ENCODE assay signal across 30 mouse cellular contexts in the genomic region with DNA sequence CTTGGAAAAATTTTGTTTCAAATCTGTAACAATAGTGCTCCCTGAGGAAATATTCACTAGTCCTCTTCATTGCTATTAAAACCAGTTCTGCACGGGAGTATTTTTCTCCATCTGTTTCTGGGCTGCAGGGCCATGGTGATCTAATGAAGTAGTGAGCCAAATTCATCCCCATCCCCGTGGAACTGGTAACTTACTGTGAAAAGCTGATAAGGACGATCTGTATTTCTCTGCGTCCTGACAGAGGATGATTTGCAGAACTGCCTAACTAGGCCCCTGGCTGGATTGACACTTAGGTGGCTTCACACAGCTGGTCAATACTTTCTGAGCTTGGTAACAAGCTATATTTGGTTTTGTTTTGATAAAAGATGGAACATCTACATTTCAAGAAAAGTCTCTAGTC. TPM values are rescaled to one million over a fixed set of nuclear protein-coding genes. Genes with fewer than 3 reads are reported as not detected.
DNase-seq lines count a peak whose midpoint lies in the region; ATAC-seq and TF ChIP-seq lines count a peak whose summit lies in the region.
"Had no signal": no experiment of that assay in that cellular context is flagged by ENCODE, and none has a peak within 500 bp of the region (broad histone marks: within the 10 kb centered on the region; RNA-seq: fewer than 3 reads in every experiment).

No protein-coding gene starts in this region.

- no peaks in the 10 kb centered on the region for H3K4me1 ChIP-seq in liver, embryonic 13.5 days (replicated peaks)
- H3K4me1 ChIP-seq in liver, embryonic 11.5 days (replicated peaks; ENCODE audit: control insufficient read depth, insufficient read depth, low read length): no peaks in the 10 kb centered on the region
- no peaks in the 10 kb centered on the region for H3K4me1 ChIP-seq in liver, embryonic 14.5 days (replicated peaks; ENCODE audit: control insufficient read depth in 2 of 2, insufficient read depth in 2 of 2, low read length in 1 of 2)
- H3K4me1 ChIP-seq in liver, postnatal 0 days (ENCODE audit: insufficient read depth): no peaks in the 10 kb centered on the region
- no peaks in the 10 kb centered on the region for H3K4me1 ChIP-seq in stomach, postnatal 0 days (replicated peaks; ENCODE audit: control insufficient read depth, insufficient read depth)
- H3K4me1 ChIP-seq: embryonic facial prominence, embryonic 12.5 days; embryonic facial prominence, embryonic 15.5 days; hindbrain, embryonic 12.5 days; hindbrain, embryonic 15.5 days had no signal

- WGBS in liver, embryonic 13.5 days (ENCODE audit: insufficient replicate concordance): 19% methylated on average over 4 of the region's 4 CpGs
- WGBS in liver, embryonic 11.5 days: 28% methylated on average over 4 of the region's 4 CpGs
- 20% methylated on average over 4 of the region's 4 CpGs for WGBS in liver, embryonic 14.5 days (ENCODE audit: insufficient replicate concordance)
- 50% methylated on average over 4 of the region's 4 CpGs for WGBS in liver, postnatal 0 days (ENCODE audit: insufficient replicate concordance)
- WGBS in stomach, postnatal 0 days: 58% methylated on average over 4 of the region's 4 CpGs

- no peak overlapping the region for H3K9ac ChIP-seq in liver, embryonic 13.5 days
- H3K9ac ChIP-seq in liver, embryonic 11.5 days (ENCODE audit: low read depth, low read length): no peak overlapping the region
- no peak overlapping the region for H3K9ac ChIP-seq in liver, embryonic 14.5 days (replicated peaks)
- no peak overlapping the region for H3K9ac ChIP-seq in liver, postnatal 0 days (replicated peaks)
- no peak overlapping the region for H3K9ac ChIP-seq in stomach, postnatal 0 days (ENCODE audit: low read length)
- H3K9ac ChIP-seq: embryonic facial prominence, embryonic 12.5 days; embryonic facial prominence, embryonic 15.5 days; forebrain, postnatal 0 days; hindbrain, embryonic 12.5 days; hindbrain, embryonic 15.5 days had no signal

- H3K9me3 ChIP-seq in liver, embryonic 13.5 days (replicated peaks): no peaks in the 10 kb centered on the region
- H3K9me3 ChIP-seq in liver, embryonic 11.5 days (ENCODE audit: control insufficient read depth, low read length): no peaks in the 10 kb centered on the region
- no peaks in the 10 kb centered on the region for H3K9me3 ChIP-seq in liver, embryonic 14.5 days (ENCODE audit: control insufficient read depth, low read length)
- H3K9me3 ChIP-seq in liver, postnatal 0 days (ENCODE audit: low read length): no peaks in the 10 kb centered on the region
- no peaks in the 10 kb centered on the region for H3K9me3 ChIP-seq in stomach, postnatal 0 days (ENCODE audit: control insufficient read depth, low read length)
- H3K9me3 ChIP-seq: embryonic facial prominence, embryonic 12.5 days; embryonic facial prominence, embryonic 15.5 days; hindbrain, embryonic 12.5 days; hindbrain, embryonic 15.5 days had no signal

- ATAC-seq in liver, embryonic 13.5 days (ENCODE audit: low read depth): peak; percentile 63; the same call in 1 of the 2 replicates
- no peak for ATAC-seq in liver, embryonic 11.5 days (replicated peaks; ENCODE audit: low FRiP score)
- peak; percentile 56; the same call in 1 of the 2 replicates for ATAC-seq in liver, embryonic 14.5 days (ENCODE audit: insufficient read depth)
- ATAC-seq in liver, postnatal 0 days: peak; percentile 80
- ATAC-seq in stomach, postnatal 0 days (ENCODE audit: low FRiP score, low TSS enrichment): no peak
- ATAC-seq: activated CD4-positive, CD25-positive, alpha-beta regulatory T cell, adult 4 months; forebrain, embryonic 14.5 days; forebrain, postnatal 0 days had no signal

- no peaks in the 10 kb centered on the region for H3K36me3 ChIP-seq in liver, embryonic 13.5 days
- H3K36me3 ChIP-seq in liver, embryonic 11.5 days (ENCODE audit: control insufficient read depth, insufficient read depth, low read length): no peaks in the 10 kb centered on the region
- no peaks in the 10 kb centered on the region for H3K36me3 ChIP-seq in liver, embryonic 14.5 days (replicated peaks; ENCODE audit: control insufficient read depth, insufficient read depth, low read depth)
- no peaks in the 10 kb centered on the region for H3K36me3 ChIP-seq in liver, postnatal 0 days (replicated peaks; ENCODE audit: insufficient read depth, low read length)
- no peaks in the 10 kb centered on the region for H3K36me3 ChIP-seq in stomach, postnatal 0 days (ENCODE audit: control insufficient read depth, insufficient read depth, low read length)
- H3K36me3 ChIP-seq: embryonic facial prominence, embryonic 12.5 days; embryonic facial prominence, embryonic 15.5 days; G1E; hindbrain, embryonic 12.5 days; hindbrain, embryonic 15.5 days had no signal

- DNase-seq in liver, embryonic 13.5 days: no peak
- DNase-seq in liver, embryonic 11.5 days (ENCODE audit: low spot score): no peak
- peak; percentile 72 for DNase-seq in MEL-GATA-1-ER (ENCODE audit: extremely low read depth, low read depth)
- DNase-seq in liver, embryonic 14.5 days (ENCODE audit: low read depth in 3 of 3, low spot score in 3 of 3): peak in 1 of 3 experiments; percentile 1
- no peak for DNase-seq in liver, postnatal 0 days
- no peak for DNase-seq in kidney, postnatal 25 days
- no peak for DNase-seq in embryo, embryonic 10 days (ENCODE audit: low spot score)
- DNase-seq in stomach, postnatal 0 days (ENCODE audit: low spot score): no peak
- DNase-seq: adrenal gland, adult 8-10 months; adrenal gland, postnatal 25 days; B cell, adult 2 months; cerebellum, adult 11-12 months; cerebellum, adult 8-10 months; cerebellum, postnatal 10 days; cerebellum, postnatal 36 days; forebrain, postnatal 0 days; gastrocnemius, adult 2 months; gastrocnemius, postnatal 14 days; heart, adult 11 months had no signal

- no peak overlapping the region for H3K4me2 ChIP-seq in liver, embryonic 13.5 days
- H3K4me2 ChIP-seq in liver, embryonic 11.5 days: no peak overlapping the region
- H3K4me2 ChIP-seq in liver, embryonic 14.5 days (ENCODE audit: low read depth): no peak overlapping the region
- no peak overlapping the region for H3K4me2 ChIP-seq in liver, postnatal 0 days (ENCODE audit: low read depth, low read length)
- no peak overlapping the region for H3K4me2 ChIP-seq in stomach, postnatal 0 days (replicated peaks; ENCODE audit: low read depth)
- H3K4me2 ChIP-seq: embryonic facial prominence, embryonic 12.5 days; embryonic facial prominence, embryonic 15.5 days; heart, embryonic 11.5 days; hindbrain, embryonic 12.5 days; hindbrain, embryonic 15.5 days had no signal

- no peak overlapping the region for H3K4me3 ChIP-seq in liver, embryonic 13.5 days (replicated peaks)
- H3K4me3 ChIP-seq in liver, embryonic 11.5 days (ENCODE audit: low read depth, low read length): no peak overlapping the region
- no peak overlapping the region for H3K4me3 ChIP-seq in liver, embryonic 14.5 days (ENCODE audit: insufficient read depth in 1 of 2, low read depth in 2 of 2, low read length in 2 of 2)
- H3K4me3 ChIP-seq in liver, postnatal 0 days (ENCODE audit: low read depth, low read length): no peak overlapping the region
- no peak overlapping the region for H3K4me3 ChIP-seq in stomach, postnatal 0 days (ENCODE audit: low read depth, low read length)
- H3K4me3 ChIP-seq: embryonic facial prominence, embryonic 12.5 days; embryonic facial prominence, embryonic 15.5 days; erythroblast, embryonic 14.5 days; gastrocnemius, adult 2 months; hindbrain, embryonic 12.5 days; hindbrain, embryonic 15.5 days had no signal

- H3K27ac ChIP-seq in liver, embryonic 13.5 days: no peak overlapping the region
- no peak overlapping the region for H3K27ac ChIP-seq in liver, embryonic 11.5 days (ENCODE audit: low read depth, low read length)
- H3K27ac ChIP-seq in liver, embryonic 14.5 days: no peak overlapping the region
- no peak overlapping the region for H3K27ac ChIP-seq in liver, postnatal 0 days (ENCODE audit: low read depth)
- no peak overlapping the region for H3K27ac ChIP-seq in stomach, postnatal 0 days (replicated peaks)
- H3K27ac ChIP-seq: embryonic facial prominence, embryonic 12.5 days; embryonic facial prominence, embryonic 15.5 days; gastrocnemius, adult 2 months; hindbrain, embryonic 12.5 days; hindbrain, embryonic 15.5 days had no signal

- TF ChIP-seq CTCF in liver, embryonic 14.5 days (IDR thresholded peaks at IDR 0.05; ENCODE audit: low read depth): no peak
- TF ChIP-seq CTCF in liver, postnatal 0 days (IDR thresholded peaks at IDR 0.05; ENCODE audit: low read depth): no peak
- no peak for TF ChIP-seq CTCF in stomach, postnatal 0 days (IDR thresholded peaks at IDR 0.05; ENCODE audit: low read depth)

- H3K27me3 ChIP-seq in liver, embryonic 13.5 days: no peaks in the 10 kb centered on the region
- H3K27me3 ChIP-seq in liver, embryonic 11.5 days (replicated peaks; ENCODE audit: control insufficient read depth, insufficient read depth, low read length): no peaks in the 10 kb centered on the region
- H3K27me3 ChIP-seq in liver, embryonic 14.5 days (ENCODE audit: control insufficient read depth, insufficient read depth, low read length): no peaks in the 10 kb centered on the region
- no peaks in the 10 kb centered on the region for H3K27me3 ChIP-seq in liver, postnatal 0 days (ENCODE audit: insufficient read depth, low read length)
- no peaks in the 10 kb centered on the region for H3K27me3 ChIP-seq in stomach, postnatal 0 days (ENCODE audit: control insufficient read depth, insufficient read depth, low read length)
- H3K27me3 ChIP-seq: CH12.LX; embryonic facial prominence, embryonic 12.5 days; embryonic facial prominence, embryonic 15.5 days; hindbrain, embryonic 12.5 days; hindbrain, embryonic 15.5 days had no signal

- TF ChIP-seq EP300 in liver, embryonic 14.5 days (IDR thresholded peaks at IDR 0.05; ENCODE audit: low read depth): no peak
- TF ChIP-seq EP300 in liver, postnatal 0 days (IDR thresholded peaks at IDR 0.05; ENCODE audit: low read depth): peak; percentile 65
- TF ChIP-seq EP300 in stomach, postnatal 0 days (optimal IDR thresholded peaks at IDR 0.05): no peak

RNA-seq across cellular contexts. Expression of gene Ugt8a, which starts 37.5 kb away (rescaled TPM):
- polyA plus RNA-seq in liver, embryonic 13.5 days (2015; fragmentation: Nextera tagmentation; extraction: Ambion mirVana): 0.14 and 0.16 TPM in 2 replicates
- 0.37 and 0.40 TPM in 2 replicates for polyA plus RNA-seq in liver, embryonic 11.5 days (2014; fragmentation: Nextera tagmentation; extraction: Ambion mirVana)
- 0.05 and 0.15 TPM in 2 replicates for polyA plus RNA-seq in liver, embryonic 14.5 days (2012; rRNA removed)
- 0.06 and 0.28 TPM in 2 replicates for polyA plus RNA-seq in liver, embryonic 14.5 days (2014; fragmentation: Nextera tagmentation; extraction: Ambion mirVana)
- polyA plus RNA-seq in liver, postnatal 0 days (2015; fragmentation: Nextera tagmentation; extraction: Ambion mirVana): 0.31 and 0.39 TPM in 2 replicates
- polyA plus RNA-seq in stomach, postnatal 0 days (2015; fragmentation: Nextera tagmentation; extraction: Ambion mirVana): 7.7 and 7.9 TPM in 2 replicates
- polyA plus RNA-seq: activated CD4-positive, CD25-positive, alpha-beta regulatory T cell, adult 4 months; erythroblast, embryonic 14.5 days; G1E; heart, postnatal 0 days had no signal

Comparison
In these comparisons a context has a peak if more than half of its experiments do, and no peak if none do; other contexts are left out.
1. ATAC-seq: peak in liver, embryonic 13.5 days (single experiment), liver, embryonic 14.5 days (single experiment) and liver, postnatal 0 days (single experiment); none in liver, embryonic 11.5 days (single experiment) and stomach, postnatal 0 days (single experiment).